Mouse (Mus musculus) hindbrain, embryonic 10.5 days (tissue): ENCODE data around the gene Vmn1r121. TPM values are rescaled to one million over a fixed set of nuclear protein-coding genes. Genes with fewer than 3 reads are reported as not detected.
"Not testable (repeated sequence)": the region's sequence is repeated elsewhere in the genome, so short reads cannot be mapped to it uniquely, and the experiment has no call there.

Experiments used
- DNase-seq: peaks from one replicate; pipeline ENCODE4 v3.0.0-alpha.2; 2017; ENCODE audit warnings: low spot score
- H3K27ac ChIP-seq: fragments of 300-500 bp; sonication (generic); 2 replicates; pipeline ENCODE4 v1.5.1; 2016; ENCODE audit warnings: mild to moderate bottlenecking, moderate library complexity
- H3K27me3 ChIP-seq: fragments of 300-500 bp; sonication (generic); 2 replicates; pipeline ENCODE4 v1.6.1; 2016; ENCODE audit warnings: mild to moderate bottlenecking; ENCODE audit not compliant: poor library complexity, insufficient read depth, severe bottlenecking
- H3K36me3 ChIP-seq: fragments of 300-500 bp; sonication (generic); 2 replicates; pipeline ENCODE4 v1.6.1; 2016; ENCODE audit warnings: mild to moderate bottlenecking, moderate library complexity
- H3K4me1 ChIP-seq: fragments of 300-500 bp; sonication (generic); replicated peaks from 2 replicates; pipeline ENCODE4 v1.6.1; 2016; ENCODE audit warnings: mild to moderate bottlenecking
- H3K4me3 ChIP-seq: fragments of 300-500 bp; sonication (generic); 2 replicates; pipeline ENCODE4 v1.5.1; 2016; ENCODE audit warnings: mild to moderate bottlenecking, moderate library complexity
- H3K9me3 ChIP-seq: fragments of 300-500 bp; sonication (generic); 2 replicates; pipeline ENCODE4 v1.6.1; 2016; ENCODE audit warnings: mild to moderate bottlenecking, moderate library complexity
- WGBS: fragments of 180-500 bp; shearing (Covaris S2); methylation state at CpG from one replicate; pipeline ENCODE4 v1.1.7; 2016; 5-methylcytosine and 5-hydroxymethylcytosine counted together
- polyA plus RNA-seq: library from polyadenylated mRNA; unstranded; fragments of >200 nt; fragmentation: Nextera tagmentation; extraction: Ambion mirVana; gene quantifications from 2 replicates; pipeline ENCODE4 v1.2.1, GENCODE M21; 2016

The Vmn1r121 gene
- polyA plus RNA-seq = not detected in 2 replicates

GRCm38 (mm10) chr7:21098413-21098812 lies at the start of gene Vmn1r121:
Gene Vmn1r121, minus strand, starts transcription at chr7:21098513.
- not testable (repeated sequence) for DNase-seq, H3K27me3 ChIP-seq, H3K36me3 ChIP-seq, H3K27ac ChIP-seq, H3K9me3 ChIP-seq, H3K4me1 ChIP-seq, H3K4me3 ChIP-seq
- 78% methylated on average over 5 of the region's 5 CpGs for WGBS

- not testable (repeated sequence) for H3K4me1 ChIP-seq, H3K36me3 ChIP-seq, H3K27ac ChIP-seq, H3K27me3 ChIP-seq, H3K9me3 ChIP-seq, DNase-seq, H3K4me3 ChIP-seq
- 74% methylated on average over 3 of the region's 3 CpGs for WGBS
Observed at GRCm38 (mm10) chr7:21134028-21134427, 35.7 kb upstream of the Vmn1r121 start, which contains the start of gene Vmn1r122. Gene Vmn1r122, minus strand, starts transcription at chr7:21134128.

GRCm38 (mm10) chr7:21053684-21054083 lies 44.6 kb downstream of the Vmn1r121 start, which contains the start of gene Vmn1r120:
Gene Vmn1r120, minus strand, starts transcription at chr7:21053784.
- 95% methylated on average over 1 of the region's 1 CpGs for WGBS
- not testable (repeated sequence) for H3K27ac ChIP-seq, H3K27me3 ChIP-seq, H3K36me3 ChIP-seq, DNase-seq, H3K4me3 ChIP-seq, H3K4me1 ChIP-seq, H3K9me3 ChIP-seq

Other genes with a start within 250 kb of the Vmn1r121 start
- not detected in 2 replicates for gene Vmn1r116, start 226.3 kb downstream of the Vmn1r121 start, polyA plus RNA-seq
- not detected in 2 replicates for gene Vmn1r117, start 214.4 kb downstream of the Vmn1r121 start, polyA plus RNA-seq
- gene Vmn1r118, start 186.2 kb downstream of the Vmn1r121 start, polyA plus RNA-seq = not detected in 2 replicates
- gene Vmn1r119, start 86.1 kb downstream of the Vmn1r121 start, polyA plus RNA-seq = not detected in 2 replicates
- not detected in 2 replicates for gene Vmn1r120, start 44.7 kb downstream of the Vmn1r121 start, polyA plus RNA-seq
- gene Vmn1r122, start 35.6 kb upstream of the Vmn1r121 start, polyA plus RNA-seq = not detected in 2 replicates
- gene Vmn1r123, start 63.7 kb upstream of the Vmn1r121 start, polyA plus RNA-seq = not detected in 2 replicates
- not detected in 2 replicates for gene Gm5157, start 91.9 kb upstream of the Vmn1r121 start, polyA plus RNA-seq
- not detected in 2 replicates for gene Vmn1r124, start 162.1 kb upstream of the Vmn1r121 start, polyA plus RNA-seq
- gene Vmn1r125, start 173.7 kb upstream of the Vmn1r121 start, polyA plus RNA-seq = not detected in 2 replicates
- gene Vmn1r126, start 203.0 kb upstream of the Vmn1r121 start, polyA plus RNA-seq = not detected in 2 replicates
- not detected in 2 replicates for gene Vmn1r127, start 221.3 kb upstream of the Vmn1r121 start, polyA plus RNA-seq